Comparison of ENCODE assay signal across 21 mouse cellular contexts in the genomic region with DNA sequence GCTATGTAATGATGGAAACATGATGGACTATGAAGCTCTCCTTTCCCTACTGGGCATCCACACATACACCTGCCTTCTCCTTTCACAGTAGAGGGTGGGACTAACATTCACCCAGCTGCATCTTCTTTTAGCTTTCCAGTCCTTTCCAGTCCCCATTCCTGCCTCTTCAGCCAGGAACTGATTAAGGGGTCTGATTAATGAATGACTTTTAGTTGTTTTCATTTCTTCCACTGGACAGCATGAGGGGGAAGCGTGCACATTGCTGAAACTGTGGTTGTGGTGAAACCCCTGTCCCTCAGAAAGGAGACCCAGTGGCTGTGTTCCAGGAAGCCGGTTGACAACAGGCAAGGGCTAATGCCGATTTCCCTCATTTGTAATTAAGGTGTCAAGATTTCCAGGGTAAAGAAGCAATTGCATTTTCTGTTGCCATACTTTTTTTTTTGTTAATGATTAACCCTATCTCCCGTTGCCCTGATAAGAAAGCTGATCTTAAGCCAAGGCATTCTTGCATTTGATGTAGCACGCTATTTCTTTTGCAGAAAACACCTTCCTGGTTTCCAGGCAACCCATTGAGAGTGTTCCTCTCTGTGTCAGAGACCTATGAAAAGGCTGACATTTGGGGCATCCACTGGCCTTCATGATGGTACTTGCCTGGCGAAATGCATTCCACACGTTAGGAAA. TPM values are rescaled to one million over a fixed set of nuclear protein-coding genes. Genes with fewer than 3 reads are reported as not detected.
A peak's percentile ranks its signal among the peaks of the same experiment; 100 is the strongest.
DNase-seq lines count a peak whose midpoint lies in the region; ATAC-seq and TF ChIP-seq lines count a peak whose summit lies in the region.
"Had no signal": no experiment of that assay in that cellular context is flagged by ENCODE, and none has a peak within 500 bp of the region (broad histone marks: within the 10 kb centered on the region; RNA-seq: fewer than 3 reads in every experiment).

No protein-coding gene starts in this region.

- no peaks in the 10 kb centered on the region for H3K79me2 ChIP-seq in liver, adult 2 months (ENCODE audit: control insufficient read depth, insufficient read depth, low read length)

- WGBS in liver, adult 2 months = 16% methylated on average over 7 of the region's 7 CpGs
- WGBS in intestine, postnatal 0 days = 27% methylated on average over 7 of the region's 7 CpGs
- 37% methylated on average over 7 of the region's 7 CpGs for WGBS in stomach, embryonic 16.5 days

- H3K9ac ChIP-seq in liver, adult 2 months (ENCODE audit: low read depth, low read length) = no peak overlapping the region
- H3K9ac ChIP-seq in intestine, postnatal 0 days (ENCODE audit: low read depth, low read length) = no peak overlapping the region
- H3K9ac ChIP-seq in stomach, embryonic 16.5 days (ENCODE audit: low read length) = no peak overlapping the region
- H3K9ac ChIP-seq: forebrain, embryonic 13.5 days; lung, embryonic 14.5 days; midbrain, embryonic 13.5 days; neural tube, embryonic 13.5 days had no signal

- no peak overlapping the region for H3K27ac ChIP-seq in liver, adult 2 months (replicated peaks; ENCODE audit: insufficient read depth, low read depth, low read length)
- peak overlapping the region; percentile 69 for H3K27ac ChIP-seq in intestine, postnatal 0 days (ENCODE audit: low read depth, low read length)
- peak overlapping the region; percentile 65 for H3K27ac ChIP-seq in stomach, embryonic 16.5 days (ENCODE audit: low read length)
- H3K27ac ChIP-seq: embryonic facial prominence, embryonic 10.5 days; forebrain, embryonic 13.5 days; hindbrain, embryonic 10.5 days; hindbrain, postnatal 0 days; midbrain, embryonic 13.5 days; neural tube, embryonic 13.5 days had no signal

- no peak overlapping the region; the same call in 1 of the 2 replicates for H3K4me3 ChIP-seq in liver, adult 2 months (ENCODE audit: insufficient read depth, low read depth, low read length)
- no peak overlapping the region for H3K4me3 ChIP-seq in intestine, postnatal 0 days (ENCODE audit: low read depth, low read length)
- H3K4me3 ChIP-seq in stomach, embryonic 16.5 days (replicated peaks; ENCODE audit: low read length) = no peak overlapping the region
- H3K4me3 ChIP-seq: embryonic facial prominence, embryonic 10.5 days; forebrain, embryonic 13.5 days; hindbrain, embryonic 10.5 days; midbrain, embryonic 13.5 days; neural tube, embryonic 13.5 days had no signal

- peak; percentile 71 for DNase-seq in liver, adult 2 months (ENCODE audit: extremely low read depth, low read depth, low spot score)
- no peak for DNase-seq in liver
- peak; percentile 15 to 40 for DNase-seq in kidney, postnatal 36 days
- no peak for DNase-seq in embryo, embryonic 10 days (ENCODE audit: low spot score)
- DNase-seq in frontal cortex, adult 2 months (ENCODE audit: extremely low spot score in 1 of 2, low spot score in 1 of 2) = no peak
- DNase-seq: adrenal gland, postnatal 14 days; cerebellum, adult 18-20 months; gastrocnemius, postnatal 36 days; lung, embryonic 14.5 days; right cerebral cortex, adult 18-20 months had no signal

- no peaks in the 10 kb centered on the region for H3K36me3 ChIP-seq in liver, adult 2 months (ENCODE audit: control insufficient read depth, insufficient read depth, low read length)
- H3K36me3 ChIP-seq in intestine, postnatal 0 days (ENCODE audit: control insufficient read depth, insufficient read depth) = no peaks in the 10 kb centered on the region
- no peaks in the 10 kb centered on the region for H3K36me3 ChIP-seq in stomach, embryonic 16.5 days (ENCODE audit: control insufficient read depth, insufficient read depth, low read length)
- H3K36me3 ChIP-seq: embryonic facial prominence, embryonic 10.5 days; hindbrain, embryonic 10.5 days; midbrain, embryonic 13.5 days; neural tube, embryonic 13.5 days had no signal

- H3K4me1 ChIP-seq in liver, adult 2 months (ENCODE audit: control insufficient read depth, insufficient read depth, low read length) = peaks cover 7% of the 10 kb centered on the region; the same call in 1 of the 2 replicates
- H3K4me1 ChIP-seq in intestine, postnatal 0 days (replicated peaks; ENCODE audit: control insufficient read depth, insufficient read depth, low read length) = no peaks in the 10 kb centered on the region
- peaks cover 3% of the 10 kb centered on the region; the same call in 1 of the 2 replicates for H3K4me1 ChIP-seq in stomach, embryonic 16.5 days (ENCODE audit: control insufficient read depth, insufficient read depth, low read length)
- H3K4me1 ChIP-seq: embryonic facial prominence, embryonic 10.5 days; forebrain, embryonic 13.5 days; midbrain, embryonic 13.5 days; neural tube, embryonic 13.5 days had no signal

- ATAC-seq in intestine, postnatal 0 days = peak; percentile 76
- ATAC-seq in stomach, embryonic 16.5 days (ENCODE audit: insufficient read depth, low FRiP score) = peak; percentile 68; the same call in 1 of the 2 replicates
- no peak for ATAC-seq in megakaryocyte, adult 5-6 weeks (ENCODE audit: poor library complexity, severe bottlenecking)
- ATAC-seq: forebrain, embryonic 13.5 days; hindbrain, postnatal 0 days; midbrain, embryonic 13.5 days had no signal

- no peaks in the 10 kb centered on the region for H3K27me3 ChIP-seq in liver, adult 2 months (ENCODE audit: control insufficient read depth, insufficient read depth, low read length)
- H3K27me3 ChIP-seq in intestine, postnatal 0 days (replicated peaks; ENCODE audit: control insufficient read depth, insufficient read depth, low read length) = no peaks in the 10 kb centered on the region
- no peaks in the 10 kb centered on the region for H3K27me3 ChIP-seq in stomach, embryonic 16.5 days (ENCODE audit: control insufficient read depth, insufficient read depth, low read length)
- H3K27me3 ChIP-seq: CH12.LX; forebrain, embryonic 13.5 days; midbrain, embryonic 13.5 days had no signal

- no peak for TF ChIP-seq POLR2A in liver, adult 2 months (IDR thresholded peaks at IDR 0.05; ENCODE audit: extremely low read depth, insufficient read depth, low read length)

- H3K9me3 ChIP-seq in intestine, postnatal 0 days (ENCODE audit: control insufficient read depth) = no peaks in the 10 kb centered on the region
- no peaks in the 10 kb centered on the region for H3K9me3 ChIP-seq in stomach, embryonic 16.5 days (replicated peaks; ENCODE audit: control insufficient read depth, low read length)
- H3K9me3 ChIP-seq: embryonic facial prominence, embryonic 10.5 days; forebrain, embryonic 13.5 days; hindbrain, embryonic 10.5 days; midbrain, embryonic 13.5 days; neural tube, embryonic 13.5 days had no signal

- no peak for TF ChIP-seq CTCF in liver, adult 2 months (IDR thresholded peaks at IDR 0.05; ENCODE audit: low read depth, low read length)
- no peak for TF ChIP-seq CTCF in intestine, postnatal 0 days (IDR thresholded peaks at IDR 0.05; ENCODE audit: low read depth)

- peak overlapping the region; percentile 46 for H3K4me2 ChIP-seq in intestine, postnatal 0 days (replicated peaks; ENCODE audit: low read depth)
- peak overlapping the region; percentile 9 for H3K4me2 ChIP-seq in stomach, embryonic 16.5 days (ENCODE audit: low read depth, low read length)
- H3K4me2 ChIP-seq: forebrain, embryonic 13.5 days; lung, embryonic 14.5 days; midbrain, embryonic 13.5 days; neural tube, embryonic 13.5 days had no signal

RNA-seq across cellular contexts. Expression of a gene that starts 12.1 kb away (rescaled TPM):
- 0.07 and 0.09 TPM in 2 replicates for total RNA-seq in liver, adult 2 months (2014; rRNA removed)
- polyA plus RNA-seq in liver, adult 2 months (2012; rRNA removed) = 0.09 and 0.10 TPM in 2 replicates
- polyA plus RNA-seq in intestine, postnatal 0 days (2015; fragmentation: Nextera tagmentation; extraction: Ambion mirVana) = 23.0 and 25.9 TPM in 2 replicates
- 22.7 and 25.5 TPM in 2 replicates for polyA plus RNA-seq in stomach, embryonic 16.5 days (2015; fragmentation: Nextera tagmentation; extraction: Ambion mirVana)
- not detected in 2 replicates for total RNA-seq in megakaryocyte, adult 5-6 weeks (2015)
- total RNA-seq in megakaryocyte, adult 5-6 weeks (2017) = 0.12 TPM in 1 of 2 replicates, not detected in the other
- polyA plus RNA-seq in frontal cortex, adult 2 months (2012; rRNA removed) = 11.2 and 11.5 TPM in 2 replicates
- total RNA-seq: gastrocnemius, postnatal 36 days; megakaryocyte progenitor cell, adult 5-6 weeks had no signal

Comparison
In these comparisons a context has a peak if more than half of its experiments do, and no peak if none do; other contexts are left out.
1. DNase-seq: peak in liver, adult 2 months (single experiment) and kidney, postnatal 36 days (2 of 2); none in liver (single experiment), embryo, embryonic 10 days (single experiment) and frontal cortex, adult 2 months (0 of 2).
2. RNA of a gene that starts 12.1 kb away (polyA plus RNA-seq): 23.0 to 25.9 TPM in intestine, postnatal 0 days, 22.7 to 25.5 TPM in stomach, embryonic 16.5 days and 11.2 to 11.5 TPM in frontal cortex, adult 2 months; 0.09 to 0.10 TPM in liver, adult 2 months; every median in the first group is over 10 times any median in the second.